Mouse (Mus musculus) spleen, postnatal 10 days (tissue): ENCODE measurements around the gene Ogt.
A peak's percentile ranks its signal among the peaks of the same experiment; 100 is the strongest.

ENCODE experiments used
- DNase-seq, 2 experiments: peaks; one replicate each; pipeline ENCODE4 v3.0.0; 2021 to 2022; ENCODE audit warnings: low spot score in 2 of 2

The Ogt gene

DNA sequence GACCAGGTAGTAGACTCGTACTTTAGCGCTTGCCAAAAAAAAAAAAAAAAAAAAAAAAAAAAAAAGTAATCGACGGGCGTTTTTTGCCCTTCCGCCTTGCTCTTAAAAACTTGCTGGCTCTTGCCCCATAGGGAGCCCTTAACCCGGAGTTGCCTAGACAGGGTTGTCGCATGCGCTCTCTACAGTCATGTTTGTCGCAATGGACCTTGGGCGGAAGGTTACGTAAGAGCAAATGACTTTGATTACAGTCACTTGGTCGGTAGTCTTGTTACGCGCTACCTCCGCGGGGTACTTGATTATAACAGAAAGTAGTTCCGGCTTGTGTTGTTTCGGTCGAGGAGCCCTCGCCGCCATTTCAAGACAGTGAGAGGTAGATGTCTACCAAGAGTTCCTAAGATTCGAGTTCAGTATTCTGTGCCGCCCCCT, at the start of gene Ogt:
Ogt (plus strand) TSS at position 320 of the 426 bp plus-strand sequence.
- DNase-seq = peak; percentile 77 to 87

DNA sequence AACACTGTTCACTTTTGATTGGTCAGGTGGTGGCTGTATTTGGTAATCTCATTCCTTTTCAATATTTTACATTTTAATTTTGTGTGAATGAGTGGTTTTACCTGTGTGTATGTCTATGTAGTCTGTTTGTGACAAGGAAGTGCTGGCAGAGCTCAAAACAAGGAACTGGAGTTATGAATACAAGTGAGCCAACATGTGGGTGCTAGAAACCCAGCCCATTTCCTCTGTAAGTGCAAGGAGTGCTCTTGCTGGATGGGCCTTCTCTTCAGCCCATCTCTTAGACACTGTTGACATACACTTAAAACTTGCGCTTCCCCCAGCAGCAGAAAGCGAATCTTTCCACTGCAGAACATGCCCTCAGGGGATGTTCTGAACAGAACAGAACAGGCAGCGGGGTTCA, 23.7 kb upstream of the Ogt start:
- DNase-seq = no peak

DNA sequence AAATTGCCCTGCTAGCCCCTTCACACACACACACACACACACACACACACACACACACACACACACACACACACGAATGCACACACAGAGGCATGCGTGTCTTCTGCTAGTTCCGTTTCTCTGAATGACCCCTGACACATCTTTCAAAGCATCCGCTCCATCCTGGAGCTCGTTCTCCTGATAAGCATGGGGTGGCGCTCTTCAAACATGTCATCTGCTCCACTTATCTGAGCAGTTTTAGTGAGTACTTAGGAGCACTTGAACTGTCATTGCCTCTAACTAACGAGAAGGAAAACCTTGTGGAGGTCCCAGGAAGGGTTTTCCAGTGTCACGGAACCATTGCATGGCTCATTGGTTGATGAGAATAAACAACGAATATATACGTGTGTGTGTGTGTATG, 22.0 kb upstream of the Ogt start:
- DNase-seq = no peak

DNA sequence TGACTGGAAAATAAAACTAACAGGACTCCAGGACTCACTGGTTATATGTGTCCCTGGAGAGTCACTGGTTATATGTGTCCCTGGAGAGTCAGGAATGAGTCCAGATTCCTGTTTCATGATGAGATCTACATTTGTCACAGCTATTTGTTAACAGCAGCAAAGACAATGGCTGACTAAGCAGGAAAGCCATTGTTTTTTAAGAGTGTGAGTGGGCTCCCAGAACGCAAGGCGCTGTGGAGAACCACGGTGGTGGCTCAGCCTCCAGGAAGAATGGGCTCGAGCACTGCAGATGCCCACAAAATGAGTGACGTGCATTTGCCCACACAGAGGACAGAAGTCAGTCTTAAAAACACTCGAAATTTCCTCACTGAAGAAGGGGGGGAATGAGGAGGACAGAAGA, 19.5 kb upstream of the Ogt start:
- no peak for DNase-seq

DNA sequence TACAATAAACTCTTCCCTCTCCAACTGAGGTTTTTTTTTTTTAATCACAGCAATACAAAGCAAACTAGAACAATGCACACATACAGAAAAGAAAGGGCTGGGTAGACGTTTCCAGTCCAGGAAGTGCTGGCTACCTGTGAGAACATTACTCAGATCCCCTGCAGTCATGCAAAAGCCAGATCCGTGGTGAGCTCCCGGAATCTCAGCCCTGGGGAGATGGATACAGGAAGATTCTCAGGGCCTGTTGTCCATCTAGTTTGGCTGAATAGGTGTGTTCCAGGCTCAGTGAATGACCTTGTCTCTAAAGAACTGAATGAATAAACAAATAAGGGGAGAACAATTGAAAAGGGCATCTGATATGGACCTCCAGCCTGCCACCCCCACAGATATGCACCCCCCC, 17.3 kb upstream of the Ogt start:
- no peak for DNase-seq

DNA sequence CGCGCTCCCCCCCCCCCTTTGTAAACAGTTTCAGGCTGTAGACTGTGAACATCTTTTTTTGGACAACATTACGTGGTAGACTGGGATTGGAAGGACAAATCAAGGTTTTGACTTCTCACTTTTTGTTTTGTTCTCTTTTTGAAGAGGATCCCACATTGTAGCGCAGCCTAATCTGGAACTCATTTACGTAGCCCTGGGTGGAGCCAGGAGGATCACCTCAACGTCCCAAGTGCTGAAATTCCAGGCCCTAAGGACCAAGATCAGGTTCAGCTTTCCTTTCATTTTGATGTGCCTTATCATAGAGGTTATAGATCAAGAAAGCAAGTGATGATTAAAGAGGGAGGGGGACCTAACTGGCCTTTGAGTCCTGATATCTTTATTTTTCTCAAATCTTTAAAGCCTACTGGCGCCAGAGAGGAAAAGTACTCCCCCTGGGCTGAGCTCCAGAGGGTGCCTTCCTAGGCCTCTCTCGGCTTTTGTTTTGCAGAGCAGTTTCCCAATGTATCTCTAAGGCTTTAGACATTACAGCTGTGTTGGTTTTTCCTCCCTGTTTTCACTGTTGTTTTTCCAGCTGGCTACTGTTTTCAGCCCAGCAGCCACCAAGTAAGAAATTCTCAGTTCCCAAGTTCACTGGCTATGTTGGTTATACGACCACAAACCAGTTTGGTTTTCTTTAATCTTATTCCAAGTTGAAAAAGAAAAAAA, 2.9 kb upstream of the Ogt start:
- DNase-seq = no peak

DNA sequence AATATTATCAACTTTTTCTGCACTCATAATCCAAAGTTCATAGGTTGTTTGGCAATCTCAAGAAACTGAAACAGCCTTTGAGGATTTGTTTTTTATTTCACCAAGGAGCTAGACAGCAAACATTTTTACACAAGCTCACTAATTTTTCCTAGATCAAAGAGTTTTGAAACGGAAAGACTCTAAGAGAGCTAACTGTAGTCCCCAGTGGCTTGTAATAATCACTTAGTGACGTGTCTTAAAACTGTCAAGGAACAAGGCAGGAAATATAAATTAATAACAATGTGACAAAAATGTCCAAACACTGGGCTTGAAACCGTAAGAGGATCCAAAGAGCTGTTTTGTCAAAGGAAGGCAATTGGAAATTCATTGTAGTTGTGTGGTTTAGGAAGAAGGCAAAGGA, 1.0 kb upstream of the Ogt start:
- no peak for DNase-seq

DNA sequence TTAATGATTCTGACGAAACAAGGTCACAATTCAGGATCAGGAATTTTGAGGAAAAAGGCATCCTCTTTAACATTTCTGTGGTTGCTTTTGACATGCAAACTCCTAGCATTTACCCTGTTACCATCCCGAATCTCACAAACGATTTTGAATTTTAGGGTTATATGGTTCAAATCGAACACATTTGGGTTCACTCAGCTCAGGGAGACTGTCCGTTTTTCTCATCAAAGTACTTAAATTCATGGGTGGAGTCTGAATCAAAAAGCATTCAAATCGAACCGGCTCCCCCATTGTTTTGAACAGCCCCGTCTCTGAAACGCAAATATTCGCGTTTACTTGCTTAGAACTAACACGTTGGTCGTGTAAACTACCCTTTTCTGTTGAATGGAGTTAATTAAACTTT, 554 bp upstream of the Ogt start:
- DNase-seq = peak in 1 of 2 experiments; percentile 13

DNA sequence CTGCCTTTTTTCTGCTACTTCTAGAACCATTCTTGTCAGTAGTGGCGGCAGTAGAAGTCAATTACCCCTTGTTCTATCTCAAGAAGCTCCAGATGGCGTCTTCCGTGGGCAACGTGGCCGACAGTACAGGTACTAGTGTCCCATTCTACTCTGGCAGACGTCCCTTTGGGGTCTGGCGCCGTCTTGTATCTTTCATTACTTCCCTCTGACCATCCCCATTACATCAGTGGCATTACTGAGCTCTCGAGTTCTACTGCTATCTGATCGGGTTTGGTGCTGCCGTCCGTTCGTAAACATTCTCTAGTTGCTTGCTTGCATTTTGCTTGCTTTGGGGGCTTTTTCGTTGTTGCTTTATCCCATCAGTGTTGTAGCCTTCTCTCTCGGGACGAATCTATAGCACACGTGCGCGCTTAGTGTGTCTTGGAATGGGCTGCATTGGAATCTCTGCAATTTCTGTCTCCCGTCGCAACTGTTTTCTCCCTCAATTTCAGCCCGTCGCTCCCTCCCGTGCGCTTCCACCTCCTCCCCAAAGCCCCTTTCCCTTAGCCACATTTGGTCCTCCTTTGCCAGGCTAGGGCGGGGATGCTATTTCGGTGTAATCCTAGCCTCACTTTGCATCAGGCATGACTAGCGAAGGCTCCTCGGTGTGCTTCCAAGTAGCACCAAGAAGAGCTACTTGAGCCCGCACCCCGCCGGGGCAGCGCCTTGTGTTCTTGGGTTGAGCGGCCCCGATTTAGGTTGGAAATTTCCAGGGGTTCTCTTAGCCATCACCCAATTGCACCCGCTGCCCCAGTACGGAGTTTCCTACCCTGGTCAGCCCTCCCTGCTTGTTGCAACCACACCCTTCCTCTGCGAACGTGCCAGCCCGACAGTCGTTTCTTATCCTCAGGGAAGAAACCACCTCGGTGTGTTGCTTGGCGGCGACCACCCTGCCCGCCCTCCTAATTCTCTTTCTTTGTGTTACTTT, 617 bp downstream of the Ogt start:
- peak; percentile 45 to 63 for DNase-seq

DNA sequence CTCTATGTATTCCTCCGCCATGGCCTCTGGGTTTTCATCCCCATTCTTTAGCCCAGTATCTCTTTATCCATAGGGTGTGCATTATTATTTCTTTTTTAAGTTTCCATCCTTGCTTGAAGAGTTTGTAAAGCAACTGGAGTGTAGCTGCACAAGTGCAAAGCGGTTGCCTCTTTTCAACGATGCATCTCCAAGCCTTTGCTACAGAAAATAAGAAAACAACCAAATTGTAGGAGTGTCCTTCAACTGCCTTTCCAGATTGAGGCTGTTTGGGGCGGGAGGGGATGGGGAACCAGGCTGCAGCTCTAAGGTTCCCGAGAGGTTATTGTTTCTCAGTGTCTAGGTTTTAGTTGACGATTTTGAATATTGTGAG, 1.3 kb downstream of the Ogt start:
- DNase-seq = no peak

DNA sequence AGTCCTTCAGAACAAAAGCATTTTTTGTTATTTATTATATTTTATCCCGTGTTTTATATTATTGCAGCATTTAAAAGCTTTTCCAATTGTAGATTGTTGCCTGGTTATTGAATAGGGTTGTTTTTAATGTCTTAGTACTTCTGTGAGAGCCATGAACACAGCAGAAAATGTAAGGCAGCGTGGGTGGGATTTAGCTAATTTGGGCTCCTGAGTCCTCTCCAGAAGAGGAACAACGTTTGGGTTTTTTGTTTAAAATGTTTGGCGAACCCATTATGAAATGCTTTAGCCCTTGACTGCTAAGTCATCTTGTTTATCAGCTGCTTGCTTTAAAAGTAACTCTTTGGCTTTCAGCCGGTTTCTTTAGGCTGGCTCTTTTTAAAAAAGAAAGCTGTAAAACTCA, 2.2 kb downstream of the Ogt start:
- DNase-seq = no peak

DNA sequence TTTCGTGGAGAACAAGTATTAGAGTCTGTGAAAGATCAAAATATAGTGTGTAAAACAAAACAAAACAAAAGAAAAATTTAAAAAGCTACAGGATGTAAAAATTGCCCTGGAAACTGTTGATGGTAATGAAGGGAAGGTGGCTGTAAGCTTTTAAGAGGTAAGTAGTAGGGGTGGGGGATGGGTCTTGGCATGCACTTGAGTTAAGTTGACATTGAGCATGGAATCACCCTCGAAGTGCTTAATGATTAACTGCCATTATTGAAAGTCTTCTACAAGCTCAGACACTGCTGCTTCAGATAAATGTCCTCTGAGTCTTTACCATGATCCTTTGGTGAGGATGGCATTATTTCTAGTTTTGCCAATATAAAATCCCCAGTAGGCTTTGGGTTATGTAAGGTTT, 5.4 kb downstream of the Ogt start:
- DNase-seq = no peak

DNA sequence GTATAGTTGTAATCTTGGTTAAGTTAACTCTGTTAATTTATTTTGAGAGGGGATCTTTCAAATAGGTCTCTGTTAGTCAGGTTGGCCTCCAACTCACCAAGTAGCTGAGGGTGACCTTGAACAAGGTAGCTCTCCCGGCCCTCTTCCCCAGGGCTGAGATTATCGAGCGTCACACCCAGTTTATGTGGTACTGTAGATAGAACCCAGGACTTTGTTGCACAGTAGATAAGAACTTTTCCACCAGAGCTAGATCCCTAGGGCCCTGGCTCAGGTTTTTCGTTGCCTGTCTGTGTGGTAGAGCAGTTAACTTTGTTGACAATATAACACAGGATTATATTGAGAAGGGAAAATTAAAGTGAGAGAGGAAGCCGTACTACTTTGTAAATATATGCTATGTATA, 6.8 kb downstream of the Ogt start:
- no peak for DNase-seq

DNA sequence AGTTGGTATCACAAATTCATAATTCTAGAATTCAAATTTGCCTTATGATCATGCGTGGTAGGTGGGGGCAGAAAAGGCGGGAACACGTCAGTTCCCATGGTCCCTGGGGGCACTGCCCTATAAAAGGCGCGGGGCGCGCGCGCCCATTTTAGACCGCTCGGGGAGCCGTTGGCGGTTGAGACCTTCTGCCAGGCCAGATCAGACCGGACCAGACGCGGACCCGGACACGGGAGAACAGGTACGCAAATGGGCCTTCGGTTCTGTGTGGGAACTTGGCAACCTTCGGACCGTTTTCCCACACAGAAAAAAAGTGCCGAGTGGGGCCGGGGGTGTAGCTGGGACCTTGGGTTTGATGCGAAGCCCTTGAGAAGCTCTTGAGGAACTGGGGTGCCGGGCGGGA, 55.8 kb downstream of the Ogt start:
- no peak for DNase-seq

DNA sequence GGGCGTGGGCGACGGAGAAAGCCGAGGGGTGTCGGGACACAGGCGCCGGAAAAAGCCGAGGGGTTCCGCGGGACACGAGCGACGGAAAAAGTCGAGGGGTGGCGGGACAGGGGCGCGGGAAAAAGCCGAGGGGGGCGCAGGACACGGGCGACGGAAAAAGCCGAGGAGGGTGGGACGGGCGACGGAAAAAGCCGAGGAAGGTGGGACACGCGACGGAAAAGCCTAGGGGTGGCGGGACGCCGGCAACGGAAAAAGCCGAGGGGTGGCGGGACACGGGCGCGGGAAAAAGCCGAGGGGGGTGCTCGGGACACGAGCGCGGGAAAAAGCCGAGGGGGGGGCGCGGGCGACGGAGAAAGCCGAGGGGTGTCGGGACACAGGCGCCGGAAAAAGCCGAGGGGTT, 57.7 kb downstream of the Ogt start:
- DNase-seq = no peak

DNA sequence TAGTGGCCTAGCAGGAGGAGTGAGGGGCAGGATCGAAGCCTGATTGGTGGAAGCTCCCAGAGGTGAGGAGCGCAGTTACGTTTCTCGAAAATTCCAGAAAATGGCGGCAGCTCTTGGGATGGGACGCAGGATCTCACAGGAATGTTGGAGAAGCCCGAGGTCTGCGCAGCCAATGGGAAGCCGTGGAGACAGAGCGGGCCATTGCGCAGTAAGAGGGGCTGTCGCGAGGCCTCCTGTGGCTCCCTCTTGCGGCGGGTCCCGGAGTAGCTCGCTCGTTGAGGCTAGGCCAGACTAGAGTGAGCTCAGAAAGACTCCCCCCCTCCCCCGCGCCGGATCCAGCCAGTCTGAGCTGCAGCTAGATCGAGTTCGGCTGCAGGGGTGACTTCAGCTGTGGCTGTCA, 58.4 kb downstream of the Ogt start:
- peak in 1 of 2 experiments; percentile 12 for DNase-seq

DNA sequence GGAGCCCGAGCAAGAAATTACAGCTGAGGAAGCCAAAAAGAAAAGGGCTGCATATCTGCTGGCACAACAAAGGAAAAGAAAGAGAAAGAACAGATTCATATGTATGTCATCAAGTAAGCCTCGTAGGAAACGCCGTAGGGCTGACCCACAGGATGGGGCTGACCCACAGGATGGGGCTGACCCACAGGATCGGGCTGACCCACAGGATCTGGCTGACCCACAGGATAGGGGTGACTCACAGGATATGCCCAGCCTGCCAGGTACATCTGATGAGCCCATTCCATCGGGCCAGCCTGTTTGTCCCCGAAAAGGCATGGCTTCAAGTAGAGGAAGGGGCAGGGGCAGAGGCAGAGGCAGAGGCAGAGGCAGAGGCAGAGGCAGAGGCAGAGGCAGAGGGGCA, 65.3 kb downstream of the Ogt start:
- no peak for DNase-seq

DNA sequence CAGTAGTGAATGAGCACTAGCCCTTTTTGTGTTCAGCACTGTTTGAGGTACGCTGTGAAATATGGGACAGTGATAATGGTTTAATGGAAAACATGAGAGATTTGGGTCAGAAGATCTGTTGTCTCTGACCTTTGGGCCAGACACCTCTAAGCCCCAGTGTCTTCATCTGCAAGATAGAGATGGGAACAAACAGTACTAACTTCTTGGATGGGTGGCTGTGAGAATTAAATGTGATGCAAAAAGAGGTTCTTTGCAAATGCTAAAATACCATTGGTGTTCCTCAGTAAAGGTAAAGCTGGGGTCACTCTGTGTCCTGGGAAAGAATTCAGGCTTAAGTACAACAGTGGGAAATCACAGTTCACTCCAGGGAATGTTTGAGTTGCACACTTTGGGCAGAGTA, 80.5 kb downstream of the Ogt start:
- DNase-seq = no peak

DNA sequence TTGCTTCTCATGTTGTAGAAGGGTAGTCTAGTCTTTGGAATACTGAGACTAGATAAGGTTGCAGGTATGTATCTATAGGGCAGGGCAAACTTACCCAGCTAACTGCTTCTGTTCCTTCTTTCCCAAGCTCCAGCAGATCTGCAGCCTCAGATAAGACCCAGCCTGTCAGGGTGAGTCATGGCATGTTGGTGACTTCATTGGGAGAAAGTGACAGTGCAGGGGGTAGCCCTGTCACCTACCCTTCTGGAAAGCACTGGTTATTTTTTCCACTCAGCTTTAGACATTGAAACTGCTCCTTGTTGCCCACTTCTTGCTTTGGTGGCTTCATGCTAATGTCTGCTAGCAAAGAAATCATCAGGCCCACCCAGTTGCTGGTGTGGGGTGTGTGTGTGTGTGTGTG, 90.2 kb downstream of the Ogt start:
- no peak for DNase-seq

DNA sequence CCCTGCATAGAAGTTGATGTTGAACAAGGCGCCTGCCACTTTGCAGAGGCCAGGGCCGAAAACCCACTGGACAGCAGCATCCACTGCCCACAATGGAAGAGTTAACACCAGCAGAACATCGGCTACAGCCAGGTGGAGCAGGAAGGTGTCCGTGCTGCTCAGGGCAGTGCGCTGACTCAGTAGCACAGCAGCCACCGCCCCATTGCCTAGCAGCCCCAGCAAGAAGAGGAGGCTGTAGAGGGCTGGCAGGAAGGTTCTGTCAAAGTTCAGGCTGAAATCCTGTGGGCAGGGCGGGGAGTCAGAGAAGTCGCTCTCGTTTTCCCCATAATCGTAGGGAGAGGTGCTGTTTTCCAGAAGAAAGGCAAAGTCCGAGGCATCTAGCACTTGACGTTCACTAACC, 92.8 kb downstream of the Ogt start:
- DNase-seq = no peak

DNA sequence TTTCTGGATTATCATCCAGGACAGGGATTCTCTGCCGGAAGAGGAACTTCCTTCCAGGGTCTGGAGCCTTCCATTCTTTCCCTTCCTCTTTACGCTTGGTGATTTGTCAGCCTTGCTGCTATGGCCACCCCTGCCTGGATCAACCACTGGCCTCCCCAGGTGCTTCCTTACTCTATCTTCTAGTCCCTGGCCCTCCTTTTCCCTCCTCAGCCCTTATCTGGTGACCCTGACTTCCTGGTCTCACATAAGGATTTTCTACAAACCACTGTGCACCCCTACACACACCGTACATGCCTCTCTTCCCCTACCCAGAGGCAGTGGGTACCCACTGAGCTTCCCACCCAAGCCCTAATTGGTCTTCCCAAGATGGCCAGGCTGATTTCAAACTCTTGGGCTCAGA, 93.4 kb downstream of the Ogt start:
- no peak for DNase-seq

DNA sequence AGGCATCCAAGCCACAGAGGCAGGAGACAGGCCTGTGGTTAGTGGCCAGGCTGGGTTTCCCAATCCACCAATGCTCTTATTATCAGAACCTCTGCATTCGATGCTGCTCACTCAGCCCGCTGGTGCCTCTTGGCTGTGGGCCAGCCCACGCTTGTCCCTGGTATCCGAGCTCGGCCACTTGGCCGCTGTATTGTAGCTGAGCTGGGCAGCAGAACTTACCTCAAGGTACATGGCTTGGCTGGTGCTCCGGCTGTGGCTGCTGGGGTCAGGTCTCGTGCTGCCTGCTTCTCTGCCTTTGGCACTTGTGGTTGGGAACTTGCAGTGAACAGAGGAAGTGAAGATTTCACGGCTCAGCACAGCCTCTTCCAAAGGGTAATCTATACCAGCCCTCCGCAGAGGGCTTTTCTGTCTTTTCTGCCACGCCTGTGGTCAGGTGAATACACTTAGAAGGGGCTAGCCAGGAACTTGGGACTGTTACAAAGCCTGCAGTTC, 94.0 kb downstream of the Ogt start, which contains the start of gene Cxcr3:
Cxcr3 (minus strand) TSS at position 442 of the 492 bp plus-strand sequence.
- peak in 1 of 2 experiments; percentile 23 for DNase-seq
